Mouse (Mus musculus) testis, adult 2 months (tissue): ENCODE measurements around the gene Hcrtr1.

Experiments used
- CTCF ChIP-seq: fragments of 200-500 bp; IDR thresholded peaks from 2 replicates; pipeline ENCODE4 v1.5.1; 2012; ENCODE audit warnings: low read depth, mild to moderate bottlenecking, inconsistent platforms, low read length, moderate library complexity; ENCODE audit not compliant: control insufficient read depth, insufficient read depth, insufficient replicate concordance
- POLR2A ChIP-seq: fragments of 200-500 bp; IDR thresholded peaks from 2 replicates; pipeline ENCODE4 v1.6.1; 2012; ENCODE audit warnings: low read depth, mild to moderate bottlenecking, inconsistent platforms, low read length, moderate library complexity; ENCODE audit not compliant: control insufficient read depth

- no peak for TF ChIP-seq POLR2A
- TF ChIP-seq CTCF: no peak
Observed at GRCm38 (mm10) chr4:130128907-130129306, 10.3 kb downstream of the Hcrtr1 start.
